Mouse (Mus musculus) gastrocnemius, adult 8-10 months (tissue): ENCODE measurements at regions not wholly inside any gene's neighbourhood (a gene's known extent, or its start where the extent isn't known, plus 50 kb on each side); places are given as distances from the start of the nearest gene placed in this dataset.
A peak's percentile ranks its signal among the peaks of the same experiment; 100 is the strongest.

Experiments used
- DNase-seq, 2 experiments: peaks; one replicate each; pipeline ENCODE4 v3.0.0; 2022; ENCODE audit warnings: low spot score in 2 of 2

DNA sequence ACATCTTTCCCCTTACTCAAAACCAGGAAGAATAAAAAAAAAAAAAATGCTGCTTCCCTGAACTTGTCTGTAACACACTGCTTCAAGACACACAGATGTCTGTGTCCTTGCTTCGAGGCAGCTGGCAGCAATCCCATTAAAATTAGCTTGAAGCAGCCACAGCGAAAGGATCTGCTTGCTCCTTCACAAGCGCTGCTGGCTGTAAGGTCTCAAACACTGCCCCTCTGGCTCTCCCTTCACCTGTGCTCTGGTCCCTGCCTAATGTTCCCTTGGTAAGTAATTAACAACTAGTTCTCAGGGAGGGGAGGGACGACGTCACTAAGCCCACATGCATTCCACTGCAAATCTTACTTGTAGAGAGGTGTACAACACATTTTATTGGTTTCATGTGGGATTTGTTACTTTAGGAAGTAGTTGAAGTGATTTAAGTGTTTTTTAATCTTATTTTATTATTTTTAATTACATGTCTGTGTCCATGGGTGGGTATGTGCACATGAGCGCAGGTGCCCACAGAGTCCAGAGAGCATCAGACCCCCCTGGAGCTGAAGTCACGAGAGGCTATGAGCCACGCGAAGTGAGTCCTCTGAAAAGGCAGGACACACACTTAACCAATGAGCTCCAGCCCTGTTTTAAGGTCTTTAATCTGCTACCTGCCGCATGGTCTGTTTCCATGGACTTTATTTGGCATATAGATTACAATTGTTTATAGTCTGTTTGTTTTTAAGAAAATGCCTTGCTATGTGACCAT, 61.1 kb upstream of the Cers6 start:
- DNase-seq, result no peak

DNA sequence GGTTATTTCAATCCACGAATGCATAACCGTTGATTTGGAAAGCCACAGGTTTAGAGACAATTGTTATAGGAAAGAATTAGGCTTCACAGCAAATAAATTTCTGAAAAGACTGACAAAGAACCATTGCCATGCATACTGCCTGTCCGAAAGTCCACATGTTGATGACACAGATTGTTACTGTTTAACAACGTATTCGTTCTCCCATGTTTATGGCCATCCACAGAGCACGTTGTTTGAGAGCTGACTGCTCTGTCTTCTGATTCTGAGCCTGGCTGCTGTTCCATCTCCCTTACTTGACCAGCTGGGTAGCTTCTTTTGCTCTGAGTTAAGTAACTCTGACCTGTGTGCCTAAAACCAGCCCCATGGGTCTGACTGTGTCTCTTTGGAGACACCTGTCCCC, 57.1 kb upstream of the Cers6 start:
- no peak for DNase-seq

DNA sequence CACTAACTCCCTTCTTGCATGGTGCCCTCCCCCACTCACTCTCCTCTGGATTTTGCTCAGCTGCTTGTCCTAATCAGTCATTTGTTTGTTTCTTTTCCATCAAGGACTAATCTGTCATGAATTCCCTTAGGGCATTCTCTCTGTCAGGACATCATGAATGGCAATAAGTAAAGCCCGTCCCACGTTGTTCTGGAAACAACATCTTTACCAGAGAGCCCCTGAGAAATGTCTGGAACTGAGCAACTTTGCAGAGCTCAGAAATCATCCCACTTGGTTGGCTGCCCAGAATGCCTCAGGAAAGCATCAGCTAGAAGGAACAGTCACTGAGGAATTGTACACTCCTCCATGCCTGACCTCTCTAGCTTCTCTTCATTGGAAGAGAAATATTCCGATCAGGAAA, 55.4 kb upstream of the Cers6 start:
- peak in 1 of 2 experiments; percentile 11 for DNase-seq

DNA sequence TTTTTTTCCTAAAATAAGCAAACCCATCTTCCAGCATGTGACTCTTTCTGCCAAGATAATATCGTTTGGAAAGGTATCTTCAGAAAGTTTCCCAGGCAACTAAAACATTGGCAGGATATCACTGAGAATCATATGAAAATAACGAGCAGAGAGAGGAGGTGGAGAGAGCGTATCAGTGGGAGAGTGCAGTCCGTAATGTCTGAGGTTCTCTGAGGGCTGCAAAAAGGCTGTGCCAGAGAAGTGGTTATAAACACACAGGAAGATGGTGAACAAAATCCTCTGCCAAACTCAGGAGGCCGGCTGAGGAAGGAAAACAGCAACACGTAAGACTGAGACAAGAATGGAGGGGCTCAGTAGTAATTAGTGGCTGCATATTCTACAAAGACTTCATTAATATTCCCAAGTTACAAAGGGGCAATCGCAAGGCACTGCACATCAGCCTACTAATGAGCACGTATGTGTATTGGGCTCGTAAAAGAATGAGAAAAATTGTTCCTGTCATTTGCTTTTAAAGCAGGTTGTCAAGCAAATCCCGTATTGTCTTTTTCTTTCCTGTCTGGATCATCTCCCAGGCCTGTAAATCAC, 54.8 kb upstream of the Cers6 start:
- DNase-seq, result no peak
